Mouse (Mus musculus) midbrain, embryonic 16.5 days (tissue): ENCODE measurements around the gene Pnrc2. TPM values are rescaled to one million over a fixed set of nuclear protein-coding genes. Genes with fewer than 3 reads are reported as not detected.

Source experiments
- ATAC-seq: fragments of 200-750 bp; cut with Nextera tagmentation; 2 replicates; pipeline ENCODE4 v1.8.0; 2017; ENCODE audit warnings: moderate TSS enrichment
- H3K27ac ChIP-seq: fragments of 300-500 bp; sonication (generic); 2 replicates; pipeline ENCODE4 v1.5.1; 2014; ENCODE audit warnings: mild to moderate bottlenecking, low read length, mixed read lengths
- H3K27me3 ChIP-seq: fragments of 300-500 bp; sonication (generic); 2 replicates; pipeline ENCODE4 v1.6.1; 2014; ENCODE audit warnings: low read depth, low read length, mixed read lengths; ENCODE audit not compliant: control insufficient read depth, insufficient read depth
- H3K36me3 ChIP-seq: fragments of 300-500 bp; sonication (generic); 2 replicates; pipeline ENCODE4 v1.6.1; 2014; ENCODE audit warnings: mild to moderate bottlenecking, low read length, moderate library complexity, mixed read lengths; ENCODE audit not compliant: control insufficient read depth, insufficient read depth
- H3K4me1 ChIP-seq: fragments of 300-500 bp; sonication (generic); 2 replicates; pipeline ENCODE4 v1.6.1; 2014; ENCODE audit warnings: mild to moderate bottlenecking, low read length, mixed read lengths; ENCODE audit not compliant: control insufficient read depth, insufficient read depth
- H3K4me2 ChIP-seq: fragments of 300-500 bp; sonication (generic); 2 replicates; pipeline ENCODE4 v1.6.1; 2014; ENCODE audit warnings: mild to moderate bottlenecking, low read length, mixed read lengths
- H3K4me3 ChIP-seq: fragments of 300-500 bp; sonication (generic); 2 replicates; pipeline ENCODE4 v1.5.1; 2014; ENCODE audit warnings: low read depth, mild to moderate bottlenecking, low read length, moderate library complexity, mixed read lengths
- H3K9ac ChIP-seq: fragments of 300-500 bp; sonication (generic); 2 replicates; pipeline ENCODE4 v1.6.1; 2014; ENCODE audit warnings: low read depth, low read length, mixed read lengths
- H3K9me3 ChIP-seq: fragments of 300-500 bp; sonication (generic); replicated peaks from 2 replicates; pipeline ENCODE4 v1.6.1; 2014; ENCODE audit warnings: mild to moderate bottlenecking, low read length, mixed read lengths; ENCODE audit not compliant: control insufficient read depth, poor library complexity, severe bottlenecking
- WGBS: fragments of 180-500 bp; shearing (Covaris S2); extraction: QIAGEN DNeasy Blood & Tissue Kit; methylation state at CpG from one replicate; pipeline ENCODE4 v1.1.7; 2014; 5-methylcytosine and 5-hydroxymethylcytosine counted together
- polyA plus RNA-seq: library from polyadenylated mRNA; unstranded; fragments of >200 nt; fragmentation: Nextera tagmentation; extraction: Ambion mirVana; gene quantifications from 2 replicates; pipeline ENCODE4 v1.2.1, GENCODE M21; 2015

Gene Pnrc2
- polyA plus RNA-seq, 1 experiment from 2014 or later = 94.2 TPM

DNA sequence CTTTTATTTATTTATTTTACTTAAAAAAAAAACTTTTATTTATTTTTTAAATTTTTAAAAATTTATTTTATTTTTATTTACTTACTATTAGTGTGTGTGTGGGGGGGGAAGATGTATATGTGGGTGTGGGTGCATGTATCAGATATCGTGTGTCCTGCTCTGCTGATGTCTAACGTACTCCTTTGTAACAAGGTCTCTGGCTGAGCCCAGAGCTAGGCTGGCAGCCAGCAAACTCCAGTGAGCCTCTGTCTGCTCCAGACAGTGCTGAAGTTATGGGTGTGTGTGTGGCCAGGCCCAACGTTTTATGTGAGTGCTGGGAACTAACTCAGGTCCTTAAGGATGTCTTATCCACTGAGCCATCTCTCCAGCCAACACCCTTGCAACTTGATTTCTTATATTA lies 38.5 kb upstream of the Pnrc2 start:
- Histone ChIP-seq H3K27ac (no peak overlapping the region), H3K4me2 (no peak overlapping the region)
- WGBS = 50% methylated on average over 3 of the region's 3 CpGs

GRCm38 (mm10) chr4:135911531-135911930 lies 37.9 kb upstream of the Pnrc2 start:
- no peak overlapping the region for H3K9ac ChIP-seq
- no peak overlapping the region for H3K27ac ChIP-seq
- 0 out of 2 replicates have a peak, but pooled peaks cover 2% of the 10 kb centered on the region for H3K4me1 ChIP-seq
- H3K4me3 ChIP-seq = no peak overlapping the region
- WGBS = 68% methylated on average over 7 of the region's 7 CpGs
- no peaks in the 10 kb centered on the region for H3K27me3 ChIP-seq
- no peaks in the 10 kb centered on the region for H3K36me3 ChIP-seq
- no peak overlapping the region for H3K4me2 ChIP-seq
- no peak for ATAC-seq
- no peaks in the 10 kb centered on the region for H3K9me3 ChIP-seq

More for the DNA sequence above, 38.5 kb upstream of the Pnrc2 start:
- Histone ChIP-seq H3K4me3 (no peak overlapping the region), H3K9ac (no peak overlapping the region), H3K27me3 (no peaks in the 10 kb centered on the region), H3K9me3 (no peaks in the 10 kb centered on the region), H3K36me3 (no peaks in the 10 kb centered on the region), H3K4me1 (0 out of 2 replicates have a peak, but pooled peaks cover 2% of the 10 kb centered on the region)
- no peak for ATAC-seq

- no peak overlapping the region for H3K9ac ChIP-seq
- no peaks in the 10 kb centered on the region for H3K36me3 ChIP-seq
- H3K27ac ChIP-seq = no peak overlapping the region
- no peaks in the 10 kb centered on the region for H3K9me3 ChIP-seq
- 0 out of 2 replicates have a peak, but pooled peaks cover 2% of the 10 kb centered on the region for H3K4me1 ChIP-seq
- ATAC-seq = no peak
- no peaks in the 10 kb centered on the region for H3K27me3 ChIP-seq
- no peak overlapping the region for H3K4me3 ChIP-seq
- no peak overlapping the region for H3K4me2 ChIP-seq
- 79% methylated on average over 13 of the region's 13 CpGs for WGBS
Observed at GRCm38 (mm10) chr4:135909326-135910066, 35.8 kb upstream of the Pnrc2 start.

GRCm38 (mm10) chr4:135906633-135907032 lies 33.0 kb upstream of the Pnrc2 start:
- H3K27me3 ChIP-seq = no peaks in the 10 kb centered on the region
- 93% methylated on average over 3 of the region's 3 CpGs for WGBS
- ATAC-seq = no peak

GRCm38 (mm10) chr4:135904810-135905209 lies 31.2 kb upstream of the Pnrc2 start:
- Histone ChIP-seq H3K36me3 (no peaks in the 10 kb centered on the region), H3K4me1 (no peaks in the 10 kb centered on the region), H3K9me3 (no peaks in the 10 kb centered on the region), H3K27ac (no peak overlapping the region), H3K9ac (no peak overlapping the region), H3K4me2 (no peak overlapping the region), H3K27me3 (no peaks in the 10 kb centered on the region), H3K4me3 (no peak overlapping the region)
- WGBS = 68% methylated on average over 1 of the region's 1 CpGs
- no peak for ATAC-seq

More at GRCm38 (mm10) chr4:135906633-135907032, 33.0 kb upstream of the Pnrc2 start:
- H3K4me2 ChIP-seq = no peak overlapping the region
- H3K36me3 ChIP-seq = no peaks in the 10 kb centered on the region
- H3K9ac ChIP-seq = no peak overlapping the region
- no peaks in the 10 kb centered on the region for H3K9me3 ChIP-seq
- no peaks in the 10 kb centered on the region for H3K4me1 ChIP-seq
- no peak overlapping the region for H3K27ac ChIP-seq
- no peak overlapping the region for H3K4me3 ChIP-seq

DNA sequence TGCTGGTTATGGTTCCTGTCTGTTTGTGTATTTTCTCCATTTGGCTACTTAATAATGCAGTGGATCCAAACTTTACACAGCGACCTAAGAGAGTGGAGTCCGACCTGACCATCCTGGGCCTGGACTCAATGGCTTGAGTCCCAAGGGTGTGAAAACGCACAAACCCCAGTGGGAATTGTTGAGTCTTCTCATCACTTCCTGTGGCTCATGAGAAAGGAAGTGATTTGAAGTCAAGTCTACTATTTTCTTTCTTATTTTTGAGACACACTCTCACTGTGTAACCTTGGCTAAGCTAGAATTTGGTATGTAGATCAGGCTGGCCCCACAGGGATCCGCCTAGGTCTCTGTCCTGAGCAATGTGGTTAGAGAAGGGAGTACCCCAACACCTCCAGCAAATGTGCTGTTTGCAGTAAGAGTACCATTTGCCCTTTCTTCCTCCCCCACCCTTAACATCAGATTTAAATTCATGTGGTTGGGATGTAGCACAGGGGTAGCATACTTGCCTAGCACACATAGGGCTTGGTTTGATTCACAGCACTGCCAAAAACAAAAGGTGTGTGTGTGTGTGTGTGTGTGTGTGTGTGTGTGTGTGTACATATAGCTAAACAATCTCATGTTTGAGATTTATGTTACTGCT lies 29.1 kb upstream of the Pnrc2 start:
- no peak overlapping the region for H3K27ac ChIP-seq
- no peaks in the 10 kb centered on the region for H3K4me1 ChIP-seq
- 91% methylated on average over 4 of the region's 4 CpGs for WGBS
- H3K36me3 ChIP-seq = no peaks in the 10 kb centered on the region
- H3K27me3 ChIP-seq = no peaks in the 10 kb centered on the region
- no peak overlapping the region for H3K4me2 ChIP-seq
- no peak for ATAC-seq
- no peak overlapping the region for H3K4me3 ChIP-seq
- no peak overlapping the region for H3K9ac ChIP-seq
- no peaks in the 10 kb centered on the region for H3K9me3 ChIP-seq

DNA sequence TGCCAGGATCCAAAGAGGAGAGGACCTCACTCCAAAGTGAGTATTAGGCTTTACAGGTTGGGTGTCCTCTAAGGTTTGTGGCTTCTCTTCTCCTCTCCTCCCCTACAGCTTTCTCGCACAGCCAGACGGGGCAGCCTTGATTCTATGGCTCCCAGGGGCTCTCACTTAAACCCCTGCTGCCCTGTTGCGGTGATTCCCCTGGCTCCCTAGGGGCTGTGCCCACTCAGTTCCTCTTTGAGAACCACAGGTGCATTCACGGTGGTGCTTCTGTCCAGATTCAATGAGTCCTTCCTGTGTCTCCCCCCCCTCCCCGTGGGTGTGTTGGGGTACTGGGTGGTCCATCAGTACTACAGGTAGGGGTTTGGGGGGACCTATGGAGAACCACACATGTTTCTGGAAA lies 26.4 kb upstream of the Pnrc2 start:
- no peaks in the 10 kb centered on the region for H3K9me3 ChIP-seq
- no peaks in the 10 kb centered on the region for H3K27me3 ChIP-seq
- H3K36me3 ChIP-seq = no peaks in the 10 kb centered on the region
- H3K4me1 ChIP-seq = no peaks in the 10 kb centered on the region
- H3K4me2 ChIP-seq = no peak overlapping the region
- 79% methylated on average over 5 of the region's 5 CpGs for WGBS
- H3K4me3 ChIP-seq = no peak overlapping the region
- no peak overlapping the region for H3K27ac ChIP-seq
- no peak for ATAC-seq
- H3K9ac ChIP-seq = no peak overlapping the region

GRCm38 (mm10) chr4:135899050-135899448 lies 25.4 kb upstream of the Pnrc2 start:
- Histone ChIP-seq H3K27me3 (no peaks in the 10 kb centered on the region), H3K4me2 (no peak overlapping the region), H3K27ac (no peak overlapping the region), H3K36me3 (no peaks in the 10 kb centered on the region), H3K9ac (no peak overlapping the region), H3K4me3 (no peak overlapping the region), H3K9me3 (no peaks in the 10 kb centered on the region), H3K4me1 (no peaks in the 10 kb centered on the region)
- WGBS = 92% methylated on average over 7 of the region's 7 CpGs
- ATAC-seq = no peak

GRCm38 (mm10) chr4:135898380-135899049 lies 24.9 kb upstream of the Pnrc2 start:
- 78% methylated on average over 8 of the region's 9 CpGs for WGBS
- no peak for ATAC-seq
- H3K27me3 ChIP-seq = no peaks in the 10 kb centered on the region
- H3K27ac ChIP-seq = no peak overlapping the region
- H3K4me1 ChIP-seq = no peaks in the 10 kb centered on the region
- H3K4me3 ChIP-seq = no peak overlapping the region
- H3K4me2 ChIP-seq = no peak overlapping the region
- no peak overlapping the region for H3K9ac ChIP-seq
- H3K9me3 ChIP-seq = no peaks in the 10 kb centered on the region
- H3K36me3 ChIP-seq = no peaks in the 10 kb centered on the region
